Mouse (Mus musculus): Measurements from ENCODE around the gene Dus1l. TPM values are rescaled to one million over a fixed set of nuclear protein-coding genes. Genes with fewer than 3 reads are reported as not detected.
"Not testable (repeated sequence)": the region's sequence is repeated elsewhere in the genome, so short reads cannot be mapped to it uniquely, and the experiment has no call there.

The Dus1l gene
- total RNA-seq, 4 experiments from 2014 or later = 29.0 to 36.8 (median 35.0) TPM

GRCm38 (mm10) chr11:120819556-120819955 lies 23.4 kb upstream of the Dus1l start:
- no peak for DNase-seq (ENCODE audit: low spot score in 2 of 2)

- DNase-seq (ENCODE audit: low spot score in 2 of 2) = no peak
Observed at GRCm38 (mm10) chr11:120818251-120818650, 22.0 kb upstream of the Dus1l start.

- DNase-seq (ENCODE audit: low spot score in 2 of 2) = no peak
Observed at GRCm38 (mm10) chr11:120817358-120817757, 21.2 kb upstream of the Dus1l start.

- DNase-seq (ENCODE audit: low spot score in 2 of 2) = no peak
Observed at GRCm38 (mm10) chr11:120812068-120812467, 15.9 kb upstream of the Dus1l start.

GRCm38 (mm10) chr11:120808010-120808409 lies 11.8 kb upstream of the Dus1l start:
- no peak for DNase-seq (ENCODE audit: low spot score in 2 of 2)

- no peak for DNase-seq (ENCODE audit: low spot score in 2 of 2)
Observed at GRCm38 (mm10) chr11:120805375-120806298, 9.4 kb upstream of the Dus1l start.

GRCm38 (mm10) chr11:120804769-120805168 lies 8.6 kb upstream of the Dus1l start:
- no peak for DNase-seq (ENCODE audit: low spot score in 2 of 2)

- DNase-seq (ENCODE audit: low spot score in 2 of 2) = no peak
Observed at GRCm38 (mm10) chr11:120804274-120804673, 8.1 kb upstream of the Dus1l start.

- DNase-seq (ENCODE audit: low spot score in 2 of 2) = peak; percentile 80 to 84
Observed at GRCm38 (mm10) chr11:120800061-120800904, 4.1 kb upstream of the Dus1l start.

GRCm38 (mm10) chr11:120799316-120799890 lies 3.2 kb upstream of the Dus1l start:
- no peak for DNase-seq (ENCODE audit: low spot score in 2 of 2)

GRCm38 (mm10) chr11:120798244-120798643 lies 2.0 kb upstream of the Dus1l start:
- DNase-seq (ENCODE audit: low spot score in 2 of 2) = no peak

- DNase-seq (ENCODE audit: low spot score in 2 of 2) = no peak
Observed at GRCm38 (mm10) chr11:120796614-120796946, 377 bp upstream of the Dus1l start.

- DNase-seq (ENCODE audit: low spot score in 2 of 2) = no peak
Observed at GRCm38 (mm10) chr11:120792652-120793051, 3.6 kb downstream of the Dus1l start.

GRCm38 (mm10) chr11:120789810-120790209 lies 6.4 kb downstream of the Dus1l start:
- DNase-seq (ENCODE audit: low spot score in 2 of 2) = no peak

GRCm38 (mm10) chr11:120789355-120789754 lies 6.8 kb downstream of the Dus1l start:
- no peak for DNase-seq (ENCODE audit: low spot score in 2 of 2)

- DNase-seq (ENCODE audit: low spot score in 2 of 2) = not testable (repeated sequence)
Observed at GRCm38 (mm10) chr11:120788460-120788859, 7.7 kb downstream of the Dus1l start.

GRCm38 (mm10) chr11:120785145-120785544 lies 11.1 kb downstream of the Dus1l start:
- DNase-seq (ENCODE audit: low spot score in 2 of 2) = no peak

- DNase-seq (ENCODE audit: low spot score in 2 of 2) = peak; percentile 56 to 68
Observed at GRCm38 (mm10) chr11:120784064-120784791, 12.0 kb downstream of the Dus1l start, which contains the start of the genes Rfng and Gps1. Gene Rfng, minus strand, starts transcription at chr11:120784207. Gene Gps1, plus strand, starts transcription at chr11:120784272.

GRCm38 (mm10) chr11:120783426-120784063 lies 12.7 kb downstream of the Dus1l start:
- DNase-seq (ENCODE audit: low spot score in 2 of 2) = no peak

GRCm38 (mm10) chr11:120781361-120781760 lies 14.8 kb downstream of the Dus1l start:
- not testable (repeated sequence) for DNase-seq (ENCODE audit: low spot score in 2 of 2)

All from gastrocnemius, adult 8-10 months (tissue).